Mouse (Mus musculus): ENCODE results near the gene Agpat4. TPM values are rescaled to one million over a fixed set of nuclear protein-coding genes. Genes with fewer than 3 reads are reported as not detected.
A peak's percentile ranks its signal among the peaks of the same experiment; 100 is the strongest.
"Not testable (repeated sequence)": the region's sequence is repeated elsewhere in the genome, so short reads cannot be mapped to it uniquely, and the experiment has no call there.

The Agpat4 gene
- total RNA-seq, 4 experiments from 2014 or later: 63.1 to 76.5 (median 71.2) TPM

GRCm38 (mm10) chr17:12186341-12186740 lies 67.8 kb downstream of the Agpat4 start:
- no peak for DNase-seq (ENCODE audit: low spot score in 2 of 2)

GRCm38 (mm10) chr17:12187782-12188181 lies 69.3 kb downstream of the Agpat4 start:
- DNase-seq (ENCODE audit: low spot score in 2 of 2): peak; percentile 70 to 72

- no peak for DNase-seq (ENCODE audit: low spot score in 2 of 2)
These were observed 76.6 kb downstream of the Agpat4 start for GRCm38 (mm10) chr17:12195137-12195536.

GRCm38 (mm10) chr17:12195604-12196003 lies 77.1 kb downstream of the Agpat4 start:
- DNase-seq (ENCODE audit: low spot score in 2 of 2): no peak

- DNase-seq (ENCODE audit: low spot score in 2 of 2): no peak
These were observed 81.4 kb downstream of the Agpat4 start for GRCm38 (mm10) chr17:12199933-12200332.

GRCm38 (mm10) chr17:12201086-12201485 lies 82.6 kb downstream of the Agpat4 start:
- no peak for DNase-seq (ENCODE audit: low spot score in 2 of 2)

- peak; percentile 60 for DNase-seq (ENCODE audit: low spot score in 2 of 2)
These were observed 85.0 kb downstream of the Agpat4 start for GRCm38 (mm10) chr17:12203414-12203897.

- DNase-seq (ENCODE audit: low spot score in 2 of 2): no peak
These were observed 85.7 kb downstream of the Agpat4 start for GRCm38 (mm10) chr17:12204246-12204645.

- no peak for DNase-seq (ENCODE audit: low spot score in 2 of 2)
These were observed 86.1 kb downstream of the Agpat4 start for GRCm38 (mm10) chr17:12204689-12205014.

- DNase-seq (ENCODE audit: low spot score in 2 of 2): no peak
These were observed 86.7 kb downstream of the Agpat4 start for GRCm38 (mm10) chr17:12205015-12205693.

GRCm38 (mm10) chr17:12205694-12206075 lies 87.2 kb downstream of the Agpat4 start:
- no peak for DNase-seq (ENCODE audit: low spot score in 2 of 2)

- no peak for DNase-seq (ENCODE audit: low spot score in 2 of 2)
These were observed 87.7 kb downstream of the Agpat4 start for GRCm38 (mm10) chr17:12206248-12206647.

- no peak for DNase-seq (ENCODE audit: low spot score in 2 of 2)
These were observed 88.6 kb downstream of the Agpat4 start for GRCm38 (mm10) chr17:12207022-12207548.

- no peak for DNase-seq (ENCODE audit: low spot score in 2 of 2)
These were observed 91.0 kb downstream of the Agpat4 start for GRCm38 (mm10) chr17:12209481-12209880.

GRCm38 (mm10) chr17:12210544-12211132 lies 92.1 kb downstream of the Agpat4 start:
- peak; percentile 67 to 87 for DNase-seq (ENCODE audit: low spot score in 2 of 2)

GRCm38 (mm10) chr17:12211890-12212289 lies 93.4 kb downstream of the Agpat4 start:
- no peak for DNase-seq (ENCODE audit: low spot score in 2 of 2)

GRCm38 (mm10) chr17:12212341-12212740 lies 93.8 kb downstream of the Agpat4 start:
- no peak for DNase-seq (ENCODE audit: low spot score in 2 of 2)

- DNase-seq (ENCODE audit: low spot score in 2 of 2): no peak
These were observed 94.9 kb downstream of the Agpat4 start for GRCm38 (mm10) chr17:12213430-12213829.

- DNase-seq (ENCODE audit: low spot score in 2 of 2): no peak
These were observed 97.7 kb downstream of the Agpat4 start for GRCm38 (mm10) chr17:12216224-12216623.

- DNase-seq (ENCODE audit: low spot score in 2 of 2): no peak
These were observed 103.4 kb downstream of the Agpat4 start for GRCm38 (mm10) chr17:12221926-12222325.

GRCm38 (mm10) chr17:12223682-12224081 lies 105.2 kb downstream of the Agpat4 start:
- DNase-seq (ENCODE audit: low spot score in 2 of 2): no peak

GRCm38 (mm10) chr17:12224145-12224544 lies 105.6 kb downstream of the Agpat4 start:
- no peak for DNase-seq (ENCODE audit: low spot score in 2 of 2)

- not testable (repeated sequence) for DNase-seq (ENCODE audit: low spot score in 2 of 2)
These were observed 106.0 kb downstream of the Agpat4 start for GRCm38 (mm10) chr17:12224551-12224950.
